Mouse (Mus musculus) midbrain, postnatal 0 days (tissue): ENCODE data around the gene Gtf2ird1. TPM values are rescaled to one million over a fixed set of nuclear protein-coding genes. Genes with fewer than 3 reads are reported as not detected.
A peak's percentile ranks its signal among the peaks of the same experiment; 100 is the strongest.

Experiments used
- ATAC-seq: fragments of 200-750 bp; cut with Nextera tagmentation; 2 replicates; pipeline ENCODE4 v1.8.0; 2017; ENCODE audit warnings: moderate number of reproducible peaks, mild to moderate bottlenecking, moderate TSS enrichment, moderate library complexity; ENCODE audit not compliant: low FRiP score
- DNase-seq: peaks from one replicate; pipeline ENCODE4 v3.0.0-alpha.2; 2015; ENCODE audit warnings: low spot score
- H3K27ac ChIP-seq: fragments of 300-500 bp; sonication (generic); 2 replicates; pipeline ENCODE4 v1.5.1; 2014; ENCODE audit warnings: low read depth, mild to moderate bottlenecking, low read length, mixed read lengths
- H3K27me3 ChIP-seq: fragments of 300-500 bp; sonication (generic); 2 replicates; pipeline ENCODE4 v1.6.1; 2014; ENCODE audit warnings: low read length, control low read depth, mixed read lengths; ENCODE audit not compliant: insufficient read depth
- H3K36me3 ChIP-seq: fragments of 300-500 bp; sonication (generic); 2 replicates; pipeline ENCODE4 v1.6.1; 2014; ENCODE audit warnings: low read length, control low read depth, mixed read lengths; ENCODE audit not compliant: insufficient read depth
- H3K4me1 ChIP-seq: fragments of 300-500 bp; sonication (generic); 2 replicates; pipeline ENCODE4 v1.6.1; 2014; ENCODE audit warnings: mild to moderate bottlenecking, control low read depth, antibody characterized with exemption, low read length, mixed read lengths; ENCODE audit not compliant: insufficient read depth
- H3K4me2 ChIP-seq: fragments of 300-500 bp; sonication (generic); 2 replicates; pipeline ENCODE4 v1.6.1; 2014; ENCODE audit warnings: low read depth, mild to moderate bottlenecking, low read length, mixed read lengths; ENCODE audit not compliant: poor library complexity, severe bottlenecking
- H3K4me3 ChIP-seq: fragments of 300-500 bp; sonication (generic); 2 replicates; pipeline ENCODE4 v1.5.1; 2014; ENCODE audit warnings: low read depth, mild to moderate bottlenecking, low read length, moderate library complexity
- H3K9ac ChIP-seq: fragments of 300-500 bp; sonication (generic); replicated peaks from 2 replicates; pipeline ENCODE4 v1.6.1; 2014; ENCODE audit warnings: mild to moderate bottlenecking, low read length, moderate library complexity, mixed read lengths; ENCODE audit not compliant: poor library complexity, severe bottlenecking
- H3K9me3 ChIP-seq: fragments of 300-500 bp; sonication (generic); 2 replicates; pipeline ENCODE4 v1.6.1; 2016; ENCODE audit warnings: low read length, control low read depth
- CTCF ChIP-seq: IDR thresholded peaks from 2 replicates; pipeline ENCODE4 v1.5.1; 2016; ENCODE audit warnings: antibody characterized with exemption, mild to moderate bottlenecking
- WGBS: fragments of 180-500 bp; shearing (Covaris S2); extraction: QIAGEN DNeasy Blood & Tissue Kit; methylation state at CpG from one replicate; pipeline ENCODE4 v1.1.7; 2014; 5-methylcytosine and 5-hydroxymethylcytosine counted together
- polyA plus RNA-seq: library from polyadenylated mRNA; unstranded; fragments of >200 nt; fragmentation: Nextera tagmentation; extraction: Ambion mirVana; gene quantifications from 2 replicates; pipeline ENCODE4 v1.2.1, GENCODE M21; 2015
- total RNA-seq: library from RNA; depleted of rRNA; stranded (reverse); fragments of >200 nt; gene quantifications from 2 replicates; pipeline ENCODE4 v1.2.3, GENCODE M21; 2014

Gtf2ird1 gene
- total and polyA plus RNA-seq, 2 experiments from 2014 or later: 53.4 to 54.3 TPM

- no peak overlapping the region for H3K9ac ChIP-seq
- ATAC-seq: no peak
Observed at GRCm38 (mm10) chr5:134321699-134322098, 134.8 kb downstream of the Gtf2ird1 start.

DNA sequence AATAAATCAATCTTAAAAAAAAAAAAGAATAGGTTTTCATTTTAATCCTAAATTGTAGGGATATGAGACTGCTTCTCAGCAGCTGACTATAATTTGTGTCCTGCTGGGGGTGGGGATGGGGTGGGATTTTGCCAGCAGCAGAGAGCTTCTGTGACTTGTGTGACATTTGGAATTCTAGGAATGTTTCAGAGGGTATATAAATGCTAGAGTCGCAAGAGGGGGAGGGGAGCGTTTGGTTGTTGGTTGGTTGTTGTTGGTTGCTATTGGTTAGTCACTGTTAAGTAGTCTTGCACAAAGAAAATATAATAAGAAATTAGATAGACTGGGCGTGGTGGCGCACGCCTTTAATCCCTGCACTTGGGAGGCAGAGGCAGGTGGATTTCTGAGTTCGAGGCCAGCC is 137.6 kb downstream of the Gtf2ird1 start:
- Histone ChIP-seq H3K27me3 (no peaks in the 10 kb centered on the region), H3K36me3 (no peaks in the 10 kb centered on the region), H3K4me1 (peaks cover 2% of the 10 kb centered on the region; the same call in 1 of the 2 replicates), H3K4me2 (no peak overlapping the region), H3K9ac (no peak overlapping the region), H3K27ac (no peak overlapping the region), H3K4me3 (no peak overlapping the region), H3K9me3 (no peaks in the 10 kb centered on the region)
- no peak for DNase-seq
- no peak for TF ChIP-seq CTCF
- ATAC-seq: no peak
- 88% methylated on average over 6 of the region's 6 CpGs for whole genome bisulfite sequencing

More at GRCm38 (mm10) chr5:134321699-134322098, 134.8 kb downstream of the Gtf2ird1 start:
- Histone ChIP-seq H3K4me2 (no peak overlapping the region), H3K27me3 (no peaks in the 10 kb centered on the region), H3K4me3 (no peak overlapping the region), H3K9me3 (no peaks in the 10 kb centered on the region), H3K4me1 (no peaks in the 10 kb centered on the region), H3K27ac (no peak overlapping the region), H3K36me3 (no peaks in the 10 kb centered on the region)
- DNase-seq: no peak
- no peak for TF ChIP-seq CTCF
- WGBS: 78% methylated on average over 7 of the region's 7 CpGs

DNA sequence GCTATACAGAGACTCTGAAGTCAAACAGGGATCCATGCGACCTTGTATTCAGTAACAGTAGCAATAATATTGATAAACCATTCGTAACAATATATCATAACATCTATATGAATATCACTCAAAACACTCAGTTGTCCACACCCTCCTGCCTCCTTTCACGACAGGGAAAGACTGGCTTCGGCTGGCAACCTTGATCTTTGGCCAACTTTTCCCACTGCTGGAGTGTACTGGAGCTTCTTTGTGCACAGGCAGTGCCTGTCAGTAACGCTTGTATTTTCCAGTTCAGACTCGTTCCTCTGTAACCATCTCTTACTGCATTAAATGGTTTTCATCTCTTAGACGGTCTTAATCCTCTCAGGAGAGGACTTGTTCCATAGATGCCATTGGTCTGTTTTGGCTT is 139.8 kb downstream of the Gtf2ird1 start:
- no peak overlapping the region for H3K4me3 ChIP-seq
- H3K9me3 ChIP-seq: no peaks in the 10 kb centered on the region
- H3K9ac ChIP-seq: no peak overlapping the region; the same call in 1 of the 2 replicates
- TF ChIP-seq CTCF: no peak
- DNase-seq (peak; percentile 58), ATAC-seq (no peak)
- H3K4me1 ChIP-seq: peaks cover 6% of the 10 kb centered on the region; the same call in 1 of the 2 replicates
- no peak overlapping the region for H3K4me2 ChIP-seq
- no peaks in the 10 kb centered on the region for H3K36me3 ChIP-seq
- H3K27me3 ChIP-seq: no peaks in the 10 kb centered on the region
- H3K27ac ChIP-seq: no peak overlapping the region; the same call in 1 of the 2 replicates
- 27% methylated on average over 7 of the region's 7 CpGs for WGBS

DNA sequence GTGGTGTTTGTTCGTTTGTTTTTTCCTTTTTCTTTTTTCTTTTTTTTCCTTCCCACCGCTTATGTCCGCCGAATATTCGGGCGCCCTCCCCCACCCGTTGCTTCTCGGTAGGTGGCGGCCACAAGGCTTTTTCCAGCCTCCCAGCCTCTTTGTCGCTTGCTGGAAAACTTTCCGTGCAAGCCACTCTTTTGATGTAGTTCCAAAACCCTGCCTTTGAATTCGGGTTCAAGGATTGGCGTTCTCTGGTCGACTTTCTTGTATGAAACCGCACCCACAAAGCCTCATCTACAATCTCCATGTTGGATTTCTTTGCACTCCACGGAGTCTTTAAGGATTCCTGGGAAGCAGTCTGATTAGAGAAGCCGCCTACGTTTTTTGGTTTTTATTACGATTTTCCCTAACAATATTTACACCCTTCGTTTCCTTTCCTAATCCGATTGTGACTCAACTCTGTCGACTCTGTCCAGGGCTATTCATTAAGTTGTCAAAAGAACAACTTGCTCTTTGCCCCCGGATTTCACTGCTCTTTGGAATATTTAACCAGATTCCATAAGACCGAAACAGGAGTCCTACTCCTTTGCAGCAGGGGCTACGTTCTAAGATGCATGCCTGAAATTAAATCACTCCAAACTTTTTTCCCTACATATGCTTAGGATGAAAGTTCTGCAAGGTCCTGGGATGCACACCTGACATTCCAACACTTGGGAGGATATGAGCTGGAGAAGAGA is 140.7 kb downstream of the Gtf2ird1 start:
- peaks cover 3% of the 10 kb centered on the region; the same call in 1 of the 2 replicates for H3K36me3 ChIP-seq
- WGBS: 1% methylated on average over 25 of the region's 25 CpGs

DNA sequence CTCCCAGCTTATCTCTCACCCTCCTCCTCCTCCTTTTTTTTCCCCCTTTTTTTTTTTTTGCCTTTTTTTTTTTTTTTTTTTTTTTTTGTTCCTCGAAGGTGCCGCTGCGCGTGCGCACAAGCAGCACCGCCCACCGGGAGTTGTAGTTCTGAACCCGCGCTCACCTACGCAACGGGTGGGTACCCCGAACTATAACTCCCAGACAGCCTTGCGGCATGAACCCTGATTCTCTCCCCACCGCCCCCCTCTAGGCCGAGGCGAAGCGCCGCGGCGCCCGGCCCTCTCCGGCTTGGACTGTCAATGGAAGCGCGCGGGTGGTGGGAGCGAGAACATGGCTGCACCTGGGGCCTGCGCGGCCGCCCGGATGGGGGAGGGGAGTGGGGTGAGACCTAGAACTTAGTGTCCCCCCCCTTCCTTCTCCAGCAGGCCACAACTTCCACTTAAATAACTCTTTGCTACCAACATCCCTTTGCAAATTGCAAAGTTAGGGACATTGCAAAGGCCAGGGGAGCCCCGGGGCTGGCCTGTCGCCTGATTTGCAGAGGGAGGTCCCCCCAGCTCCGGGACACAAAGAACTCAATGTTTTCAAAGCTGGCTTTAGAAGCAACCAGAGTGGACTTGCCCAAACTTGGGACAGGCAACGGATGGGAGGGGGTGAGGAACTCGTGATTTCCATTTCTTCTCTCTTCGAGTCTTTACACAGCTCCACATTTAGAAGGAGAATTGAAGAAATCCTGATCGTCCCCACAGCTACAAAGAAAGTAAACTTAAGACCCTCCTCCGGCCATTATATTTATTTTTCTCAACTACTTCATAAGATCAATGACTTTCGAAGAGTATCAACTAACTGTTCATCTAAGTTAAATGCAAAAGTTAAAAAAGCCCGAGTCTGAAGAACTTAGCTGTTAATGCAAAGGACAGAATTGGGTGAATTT is 141.6 kb downstream of the Gtf2ird1 start, which contains the start of gene Gtf2i:
TSS of gene Gtf2i (minus strand) at position 73 of the 935 bp plus-strand sequence.
- Histone ChIP-seq H3K4me1 (peaks cover 9% of the 10 kb centered on the region; the same call in 1 of the 2 replicates), H3K9me3 (no peaks in the 10 kb centered on the region), H3K27me3 (no peaks in the 10 kb centered on the region), H3K4me3 (peak within 1 kb of the TSS; percentile 85), H3K27ac (peak within 1 kb of the TSS; percentile 99), H3K36me3 (peaks cover 8% of the 10 kb centered on the region), H3K4me2 (peak within 1 kb of the TSS; percentile 69), H3K9ac (peak within 1 kb of the TSS; percentile 99)
- WGBS: under 1% methylated on average over 39 of the region's 40 CpGs
- TF ChIP-seq CTCF: no peak
- DNase-seq (peak; percentile 98), ATAC-seq (peak; percentile 91)

More for the DNA sequence above, 140.7 kb downstream of the Gtf2ird1 start:
- no peak for ATAC-seq
- TF ChIP-seq CTCF: peak; percentile 31; the same call in 1 of the 2 replicates
- Histone ChIP-seq H3K9ac (peak overlapping the region; percentile 20; the same call in 1 of the 2 replicates), H3K4me2 (peak overlapping the region; percentile 68), H3K4me1 (peaks cover 8% of the 10 kb centered on the region; the same call in 1 of the 2 replicates), H3K27me3 (no peaks in the 10 kb centered on the region), H3K4me3 (peak overlapping the region; percentile 85), H3K9me3 (no peaks in the 10 kb centered on the region), H3K27ac (peak overlapping the region; percentile 91)
- DNase-seq: peak; percentile 80
